Mouse (Mus musculus) liver, postnatal 0 days (tissue): ENCODE data around the gene Cspg4.

Experiments used
- CTCF ChIP-seq: sonication (generic); IDR thresholded peaks from 2 replicates; pipeline ENCODE4 v1.5.1; 2016; ENCODE audit warnings: antibody characterized with exemption, low read depth
- EP300 ChIP-seq: IDR thresholded peaks from 2 replicates; pipeline ENCODE4 v1.6.1; 2016; ENCODE audit warnings: antibody characterized with exemption, low read depth, mild to moderate bottlenecking

DNA sequence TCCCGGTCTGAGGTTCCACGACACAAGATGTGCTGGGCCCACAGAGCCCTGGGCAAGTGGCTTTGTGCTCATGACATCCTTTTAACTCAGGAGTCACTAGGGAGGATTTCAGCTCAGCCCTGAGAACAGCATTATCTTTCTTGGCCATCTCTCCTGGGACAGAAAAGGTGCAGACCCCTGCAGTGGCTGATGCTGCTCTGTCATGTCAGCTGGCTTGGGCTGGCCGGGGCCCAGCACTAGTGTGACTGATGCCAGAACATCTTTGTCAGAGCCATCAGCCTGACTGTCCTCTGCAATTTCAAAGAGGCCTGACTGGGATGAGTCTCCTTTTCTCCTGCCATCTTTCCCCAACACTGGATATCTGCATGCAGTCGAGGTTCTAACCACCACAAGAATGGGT, 17.4 kb downstream of the Cspg4 start:
- TF ChIP-seq EP300 = no peak
- TF ChIP-seq CTCF = no peak
